Mouse (Mus musculus) heart, embryonic 10.5 days (tissue): ENCODE data around the gene Ppp6r3. TPM values are rescaled to one million over a fixed set of nuclear protein-coding genes. Genes with fewer than 3 reads are reported as not detected.
A peak's percentile ranks its signal among the peaks of the same experiment; 100 is the strongest.

Source experiments
- DNase-seq: peaks from one replicate; pipeline ENCODE4 v3.0.0-alpha.2; 2017; ENCODE audit warnings: low spot score
- H3K27ac ChIP-seq: fragments of 300-500 bp; sonication (generic); 2 replicates; pipeline ENCODE4 v1.5.1; 2016; ENCODE audit warnings: mild to moderate bottlenecking
- H3K27me3 ChIP-seq: fragments of 300-500 bp; sonication (generic); 2 replicates; pipeline ENCODE4 v1.6.1; 2016; ENCODE audit warnings: mild to moderate bottlenecking; ENCODE audit not compliant: poor library complexity, insufficient read depth, severe bottlenecking
- H3K36me3 ChIP-seq: fragments of 300-500 bp; sonication (generic); 2 replicates; pipeline ENCODE4 v1.6.1; 2016; ENCODE audit warnings: mild to moderate bottlenecking, moderate library complexity
- H3K4me1 ChIP-seq: fragments of 300-500 bp; sonication (generic); 2 replicates; pipeline ENCODE4 v1.6.1; 2016; ENCODE audit warnings: mild to moderate bottlenecking
- H3K4me3 ChIP-seq: fragments of 300-500 bp; sonication (generic); 2 replicates; pipeline ENCODE4 v1.5.1; 2016; ENCODE audit warnings: mild to moderate bottlenecking, moderate library complexity
- H3K9me3 ChIP-seq: fragments of 300-500 bp; sonication (generic); 2 replicates; pipeline ENCODE4 v1.6.1; 2016; ENCODE audit warnings: mild to moderate bottlenecking, moderate library complexity
- WGBS: fragments of 180-500 bp; shearing (Covaris S2); methylation state at CpG from one replicate; pipeline ENCODE4 v1.1.7; 2016; 5-methylcytosine and 5-hydroxymethylcytosine counted together
- polyA plus RNA-seq: library from polyadenylated mRNA; unstranded; fragments of >200 nt; fragmentation: Nextera tagmentation; extraction: Ambion mirVana; gene quantifications from 2 replicates; pipeline ENCODE4 v1.2.1, GENCODE M21; 2016

Gene Ppp6r3
- polyA plus RNA-seq, result 63.4 and 63.5 TPM in 2 replicates

DNA sequence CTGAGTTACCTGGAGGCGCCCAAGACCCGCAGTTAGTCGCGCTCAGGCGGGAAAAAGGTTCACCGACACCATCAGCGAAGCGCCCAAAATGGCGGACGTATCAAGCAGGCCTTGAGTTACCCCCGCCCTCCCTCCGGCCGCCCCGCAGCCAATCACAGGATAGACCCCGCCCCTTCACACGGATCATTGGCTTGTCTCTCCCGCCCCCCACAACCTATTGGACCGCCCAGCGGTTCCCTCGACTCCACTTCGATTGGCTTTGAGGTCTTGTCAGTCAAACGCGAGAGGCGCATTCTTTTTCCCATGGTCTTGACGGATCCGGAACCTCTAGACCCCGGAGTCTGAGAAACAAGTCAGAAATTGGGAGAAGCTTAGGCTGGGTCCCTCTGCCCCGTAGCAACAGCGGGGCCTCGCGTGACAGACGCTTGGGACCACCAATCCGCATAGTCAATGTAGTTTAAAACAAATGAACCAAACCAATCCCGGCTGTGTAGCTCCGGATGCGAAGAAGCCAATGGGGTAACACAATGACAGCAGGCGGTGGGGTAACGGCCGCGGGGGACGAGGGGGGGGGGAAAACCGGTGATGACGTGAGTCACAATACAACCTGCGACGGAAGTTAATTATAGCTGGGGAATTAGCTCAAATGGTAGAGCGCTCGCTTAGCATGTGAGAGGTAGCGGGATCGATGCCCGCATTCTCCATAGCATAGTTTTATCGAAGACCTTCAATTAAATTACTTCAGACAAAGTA is at the start of gene Ppp6r3:
TSS of gene Ppp6r3 (minus strand) at position 118 of the 753 bp plus-strand sequence.
- no peaks in the 10 kb centered on the region for H3K36me3 ChIP-seq
- peak within 1 kb of the TSS; percentile 99 for H3K27ac ChIP-seq
- H3K4me3 ChIP-seq, result peak within 1 kb of the TSS; percentile 93
- peaks cover 39% of the 10 kb centered on the region for H3K4me1 ChIP-seq
- peak; percentile 99 for DNase-seq
- no peaks in the 10 kb centered on the region for H3K9me3 ChIP-seq
- under 1% methylated on average over 51 of the region's 51 CpGs for WGBS
- no peaks in the 10 kb centered on the region for H3K27me3 ChIP-seq

DNA sequence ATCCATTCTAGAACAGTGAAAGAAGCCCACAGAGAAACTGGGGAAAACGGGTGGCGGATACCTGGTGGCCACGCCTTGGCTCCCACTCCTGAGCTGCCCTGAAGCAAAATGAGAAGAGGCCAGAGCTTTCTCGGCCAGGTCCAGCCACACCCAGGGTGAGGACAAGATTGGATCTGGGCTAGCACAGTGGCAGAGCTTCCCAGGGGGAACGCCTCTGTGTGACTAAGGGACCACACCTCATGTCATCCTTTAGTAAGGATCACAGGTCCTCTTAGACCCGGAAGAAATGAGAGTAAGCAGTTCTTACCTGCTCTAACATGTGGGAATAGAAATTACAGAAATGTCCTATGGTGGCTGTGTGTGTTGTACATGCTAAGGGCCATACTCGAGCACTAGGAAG is 49.6 kb upstream of the Ppp6r3 start:
- 84% methylated on average over 7 of the region's 7 CpGs for WGBS
- Histone ChIP-seq H3K27ac (no peak overlapping the region), H3K9me3 (peaks cover under 1% of the 10 kb centered on the region; the same call in 1 of the 2 replicates), H3K36me3 (peaks cover 83% of the 10 kb centered on the region), H3K4me3 (no peak overlapping the region), H3K27me3 (no peaks in the 10 kb centered on the region), H3K4me1 (no peaks in the 10 kb centered on the region)
- no peak for DNase-seq

DNA sequence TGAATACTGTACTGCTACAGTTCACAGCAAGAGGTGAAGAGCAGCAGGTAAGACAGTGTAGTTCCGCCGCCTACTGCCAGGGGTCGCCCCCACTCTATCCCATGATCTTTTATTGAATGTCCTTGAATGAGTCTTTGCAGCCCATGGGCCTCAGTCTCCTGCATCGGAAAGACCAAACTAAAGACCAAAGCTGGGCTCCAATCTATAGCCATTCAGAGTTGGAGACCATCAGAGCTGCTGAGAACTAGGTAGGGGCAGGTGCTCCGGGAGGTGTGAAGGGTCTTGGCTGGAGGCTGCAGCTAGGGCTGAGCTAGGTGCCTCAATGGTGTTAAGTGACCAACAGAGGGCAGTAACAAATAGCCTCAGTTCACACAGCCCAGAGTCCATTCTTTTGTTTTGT is 48.3 kb upstream of the Ppp6r3 start:
- Histone ChIP-seq H3K27ac (no peak overlapping the region), H3K36me3 (peaks cover 83% of the 10 kb centered on the region), H3K9me3 (peaks cover 6% of the 10 kb centered on the region; the same call in 1 of the 2 replicates), H3K27me3 (no peaks in the 10 kb centered on the region), H3K4me3 (no peak overlapping the region), H3K4me1 (no peaks in the 10 kb centered on the region)
- 65% methylated on average over 5 of the region's 5 CpGs for WGBS
- DNase-seq, result no peak

DNA sequence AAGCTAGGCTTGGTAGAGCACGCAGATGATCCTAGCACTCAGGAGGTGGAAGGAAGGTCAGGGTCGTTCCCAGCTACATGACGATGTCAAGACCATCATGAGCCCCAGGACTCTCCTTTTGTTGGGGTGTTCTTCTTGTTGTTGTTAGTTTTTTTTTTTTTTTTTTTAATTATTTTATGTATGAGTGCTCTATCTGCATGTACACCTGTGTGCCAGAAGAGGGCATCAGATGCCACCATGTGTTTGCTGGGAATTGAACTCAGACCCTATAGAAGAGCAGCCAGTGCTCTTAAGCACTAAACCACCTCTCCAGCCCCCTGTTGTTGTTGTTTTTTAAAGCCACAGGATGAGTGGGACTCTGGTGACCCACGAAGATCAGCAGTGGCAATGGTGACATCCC is 47.7 kb upstream of the Ppp6r3 start:
- peaks cover 83% of the 10 kb centered on the region for H3K36me3 ChIP-seq
- no peaks in the 10 kb centered on the region for H3K27me3 ChIP-seq
- H3K4me1 ChIP-seq, result no peaks in the 10 kb centered on the region
- DNase-seq, result no peak
- peaks cover 6% of the 10 kb centered on the region; the same call in 1 of the 2 replicates for H3K9me3 ChIP-seq
- H3K27ac ChIP-seq, result no peak overlapping the region
- no peak overlapping the region for H3K4me3 ChIP-seq
- WGBS, result 92% methylated on average over 4 of the region's 4 CpGs

DNA sequence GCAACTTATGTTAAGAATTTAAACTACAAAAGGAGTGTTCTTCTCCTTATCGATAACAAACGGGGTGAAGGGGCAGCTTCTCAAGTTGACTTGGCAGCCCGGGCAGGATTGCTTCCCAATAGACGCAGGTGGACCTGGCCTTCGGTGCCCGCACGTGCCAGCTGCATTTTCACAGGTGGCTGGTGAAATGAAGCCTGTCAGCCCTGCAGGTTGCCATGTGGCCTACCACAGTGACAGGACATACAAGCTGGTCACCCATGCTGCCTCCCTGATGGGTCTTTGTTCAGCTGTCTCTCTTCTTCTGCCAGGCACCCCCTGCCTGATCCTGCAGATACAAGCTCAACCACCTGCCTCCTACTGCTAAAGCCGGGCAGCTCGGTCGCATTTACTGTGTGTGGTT is 45.3 kb upstream of the Ppp6r3 start:
- 89% methylated on average over 10 of the region's 10 CpGs for WGBS
- peaks cover 74% of the 10 kb centered on the region for H3K36me3 ChIP-seq
- no peak for DNase-seq

DNA sequence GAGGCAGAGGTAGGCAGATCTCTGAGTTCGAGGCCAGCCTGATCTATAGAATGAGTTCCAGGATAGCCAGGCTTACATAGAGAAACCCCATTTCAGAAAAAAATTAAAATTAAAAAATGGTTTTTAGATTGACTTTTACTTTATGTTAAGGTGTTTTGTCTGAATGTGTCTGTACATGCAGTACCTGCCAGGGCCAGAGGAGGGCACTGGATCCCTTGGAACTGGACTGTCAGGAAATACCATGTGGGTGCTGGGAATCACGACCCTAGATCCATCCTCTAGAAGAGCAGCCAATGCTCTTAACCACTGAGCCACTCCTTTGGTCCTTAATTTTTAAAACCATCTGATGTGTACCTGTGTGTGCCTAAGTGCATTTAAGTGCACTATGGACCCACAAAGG is 43.8 kb upstream of the Ppp6r3 start:
- Histone ChIP-seq H3K9me3 (peaks cover 6% of the 10 kb centered on the region; the same call in 1 of the 2 replicates), H3K36me3 (peaks cover 85% of the 10 kb centered on the region), H3K4me3 (no peak overlapping the region), H3K4me1 (no peaks in the 10 kb centered on the region), H3K27ac (no peak overlapping the region), H3K27me3 (no peaks in the 10 kb centered on the region)
- 84% methylated on average over 2 of the region's 2 CpGs for WGBS
- no peak for DNase-seq

More for the DNA sequence above, 45.3 kb upstream of the Ppp6r3 start:
- Histone ChIP-seq H3K27me3 (no peaks in the 10 kb centered on the region), H3K9me3 (peaks cover 6% of the 10 kb centered on the region; the same call in 1 of the 2 replicates), H3K27ac (no peak overlapping the region), H3K4me1 (no peaks in the 10 kb centered on the region), H3K4me3 (no peak overlapping the region)

DNA sequence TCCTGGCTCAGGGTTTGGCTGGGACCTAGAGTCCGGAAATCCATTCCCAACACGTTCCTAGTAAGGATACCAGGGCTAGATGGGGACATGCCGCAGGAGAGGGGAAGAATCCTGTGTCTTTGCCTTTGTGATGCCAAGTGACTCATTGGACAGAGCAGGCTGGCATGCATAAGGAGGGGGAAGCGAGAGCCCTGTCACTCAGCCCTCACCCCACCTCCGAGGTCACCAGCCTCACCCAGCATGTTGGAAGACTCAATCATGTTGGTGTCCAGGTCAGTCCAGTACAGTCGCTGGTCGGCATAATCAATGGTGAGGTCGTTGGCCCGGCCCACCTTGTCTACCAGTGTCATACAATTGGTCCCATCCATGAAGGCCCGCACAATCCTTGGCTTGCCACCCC is 38.4 kb upstream of the Ppp6r3 start:
- Histone ChIP-seq H3K27me3 (no peaks in the 10 kb centered on the region), H3K36me3 (peaks cover 82% of the 10 kb centered on the region), H3K4me1 (peaks cover 11% of the 10 kb centered on the region), H3K9me3 (no peaks in the 10 kb centered on the region), H3K4me3 (no peak overlapping the region), H3K27ac (no peak overlapping the region)
- WGBS, result 89% methylated on average over 10 of the region's 10 CpGs
- DNase-seq, result no peak

DNA sequence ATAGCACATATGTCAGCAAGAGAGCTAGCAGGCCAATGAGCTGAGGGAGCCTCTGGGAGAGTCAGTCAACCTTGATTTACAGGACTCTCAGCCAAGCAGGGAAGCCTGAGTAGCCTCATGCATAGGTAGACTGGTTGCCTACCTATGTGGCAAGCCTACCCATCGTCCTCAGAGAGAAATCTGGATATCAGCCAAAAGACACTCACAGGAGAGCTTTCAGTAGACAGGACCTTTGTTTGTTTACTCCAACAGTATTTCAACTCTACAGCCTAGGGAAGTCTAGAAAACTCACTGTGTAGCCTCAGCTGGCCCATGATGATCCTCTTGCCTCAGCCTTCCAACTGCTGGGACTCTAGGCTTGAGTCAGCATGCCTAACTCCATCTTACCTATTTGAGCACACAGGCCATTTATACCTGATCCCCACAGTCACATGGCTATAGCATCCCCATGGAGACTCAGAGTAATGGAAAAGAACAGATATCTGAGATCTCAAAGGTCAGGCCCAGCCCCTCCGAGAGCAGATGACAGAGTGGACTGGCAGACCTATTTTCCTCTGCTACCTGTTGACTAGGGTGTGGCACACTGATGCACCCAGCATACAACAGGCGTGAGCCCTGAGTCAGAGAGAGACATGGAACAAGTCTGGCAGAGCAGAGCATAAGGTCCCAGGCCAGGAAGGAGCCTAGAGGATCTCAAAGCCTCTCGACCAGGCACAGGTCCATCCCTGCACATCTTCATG is 37.2 kb upstream of the Ppp6r3 start:
- no peaks in the 10 kb centered on the region for H3K9me3 ChIP-seq
- H3K4me1 ChIP-seq, result peaks cover 11% of the 10 kb centered on the region
- H3K27me3 ChIP-seq, result no peaks in the 10 kb centered on the region
- H3K36me3 ChIP-seq, result peaks cover 82% of the 10 kb centered on the region
- WGBS, result 85% methylated on average over 4 of the region's 4 CpGs
- H3K4me3 ChIP-seq, result no peak overlapping the region
- DNase-seq, result no peak
- no peak overlapping the region for H3K27ac ChIP-seq

DNA sequence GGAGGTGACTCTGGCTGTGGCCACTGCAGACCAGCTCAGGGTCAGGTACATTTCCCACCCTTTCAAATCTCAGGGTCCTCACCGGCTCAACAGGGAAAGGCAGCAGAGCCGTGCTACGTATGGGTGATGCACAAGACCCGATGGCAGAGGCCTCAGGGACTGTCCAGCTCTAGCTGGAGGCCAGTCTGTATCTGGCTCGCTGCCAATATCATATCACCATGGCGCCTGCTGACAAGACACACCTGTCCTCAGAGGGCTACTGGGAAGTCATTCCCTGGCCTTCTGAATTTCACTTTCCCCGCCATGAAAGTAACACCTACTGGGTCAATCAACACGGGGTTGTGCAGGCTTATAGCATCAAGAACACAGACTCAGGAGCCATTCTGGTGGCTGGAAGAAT is 36.2 kb upstream of the Ppp6r3 start:
- Histone ChIP-seq H3K4me3 (no peak overlapping the region), H3K27me3 (no peaks in the 10 kb centered on the region), H3K9me3 (no peaks in the 10 kb centered on the region), H3K4me1 (peaks cover 11% of the 10 kb centered on the region), H3K36me3 (peaks cover 75% of the 10 kb centered on the region), H3K27ac (no peak overlapping the region)
- WGBS, result 79% methylated on average over 8 of the region's 8 CpGs
- no peak for DNase-seq

DNA sequence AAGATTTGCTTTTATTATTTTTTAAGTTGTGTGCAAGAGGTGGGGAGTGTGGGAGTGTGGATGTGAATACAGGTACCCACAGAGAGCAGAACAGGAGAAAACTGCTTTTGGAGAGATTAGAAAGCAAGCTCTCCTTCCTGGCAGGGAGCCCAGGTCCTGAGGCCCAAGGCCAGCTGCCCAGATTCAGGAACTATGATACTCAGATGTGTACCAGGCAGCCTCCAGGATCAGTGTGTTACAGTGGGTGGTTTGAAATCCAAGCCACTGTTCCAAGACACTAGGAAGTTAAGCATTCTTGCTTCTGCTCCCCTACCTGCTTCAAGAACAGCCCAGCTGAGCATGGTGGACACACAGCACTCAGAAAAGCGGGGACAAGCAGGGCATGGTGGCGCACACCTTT is 35.3 kb upstream of the Ppp6r3 start:
- peaks cover 11% of the 10 kb centered on the region for H3K4me1 ChIP-seq
- no peaks in the 10 kb centered on the region for H3K9me3 ChIP-seq
- H3K27me3 ChIP-seq, result no peaks in the 10 kb centered on the region
- no peak overlapping the region for H3K27ac ChIP-seq
- H3K4me3 ChIP-seq, result no peak overlapping the region
- WGBS, result 92% methylated on average over 2 of the region's 2 CpGs
- peaks cover 77% of the 10 kb centered on the region for H3K36me3 ChIP-seq
- DNase-seq, result no peak

DNA sequence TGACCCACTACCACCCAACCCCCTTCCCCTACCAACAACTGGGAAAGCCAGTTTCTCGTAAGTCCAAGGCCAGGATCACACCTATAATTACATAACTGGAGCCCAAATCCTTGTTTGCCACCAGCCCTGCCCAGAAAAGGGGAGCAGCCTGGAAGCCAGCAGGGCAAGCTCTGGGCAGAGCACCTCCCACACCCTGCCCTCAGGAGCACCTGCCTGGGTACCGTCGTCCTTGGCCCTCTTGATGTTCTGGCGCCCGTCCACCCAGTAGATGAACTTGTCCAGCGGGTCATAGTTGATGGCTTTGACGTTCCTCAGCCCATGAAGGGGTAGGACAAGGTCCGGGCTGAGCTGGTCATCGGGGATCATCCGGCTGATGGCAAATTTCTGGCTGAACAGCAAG is 34.3 kb upstream of the Ppp6r3 start:
- H3K27ac ChIP-seq, result no peak overlapping the region
- H3K27me3 ChIP-seq, result no peaks in the 10 kb centered on the region
- H3K9me3 ChIP-seq, result no peaks in the 10 kb centered on the region
- peaks cover 77% of the 10 kb centered on the region for H3K36me3 ChIP-seq
- WGBS, result 89% methylated on average over 10 of the region's 10 CpGs
- H3K4me1 ChIP-seq, result peaks cover 11% of the 10 kb centered on the region
- no peak for DNase-seq
- no peak overlapping the region for H3K4me3 ChIP-seq

DNA sequence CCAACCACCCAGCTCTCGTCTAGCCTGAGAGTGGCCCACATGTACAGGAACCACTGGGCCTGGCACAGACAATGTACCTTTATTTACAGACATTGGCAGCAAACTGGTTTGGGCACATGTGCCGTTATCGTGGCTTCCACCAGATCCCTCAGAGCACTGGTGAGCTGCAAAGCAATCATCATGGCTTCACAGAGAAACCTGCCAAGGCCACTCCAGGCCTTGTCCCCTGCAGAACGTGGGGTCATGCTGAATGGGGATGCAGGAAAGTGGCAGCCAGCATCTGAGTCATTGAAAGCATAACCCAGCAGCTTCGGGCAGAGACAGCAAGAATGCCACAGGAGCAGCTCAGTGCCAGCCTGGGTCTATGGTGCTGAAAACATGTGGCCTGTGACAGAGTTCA is 18.8 kb upstream of the Ppp6r3 start:
- Histone ChIP-seq H3K9me3 (no peaks in the 10 kb centered on the region), H3K4me3 (no peak overlapping the region), H3K27ac (no peak overlapping the region), H3K27me3 (no peaks in the 10 kb centered on the region), H3K36me3 (peaks cover 92% of the 10 kb centered on the region), H3K4me1 (peaks cover 10% of the 10 kb centered on the region; the same call in 1 of the 2 replicates)
- DNase-seq, result no peak
- 91% methylated on average over 5 of the region's 5 CpGs for WGBS

DNA sequence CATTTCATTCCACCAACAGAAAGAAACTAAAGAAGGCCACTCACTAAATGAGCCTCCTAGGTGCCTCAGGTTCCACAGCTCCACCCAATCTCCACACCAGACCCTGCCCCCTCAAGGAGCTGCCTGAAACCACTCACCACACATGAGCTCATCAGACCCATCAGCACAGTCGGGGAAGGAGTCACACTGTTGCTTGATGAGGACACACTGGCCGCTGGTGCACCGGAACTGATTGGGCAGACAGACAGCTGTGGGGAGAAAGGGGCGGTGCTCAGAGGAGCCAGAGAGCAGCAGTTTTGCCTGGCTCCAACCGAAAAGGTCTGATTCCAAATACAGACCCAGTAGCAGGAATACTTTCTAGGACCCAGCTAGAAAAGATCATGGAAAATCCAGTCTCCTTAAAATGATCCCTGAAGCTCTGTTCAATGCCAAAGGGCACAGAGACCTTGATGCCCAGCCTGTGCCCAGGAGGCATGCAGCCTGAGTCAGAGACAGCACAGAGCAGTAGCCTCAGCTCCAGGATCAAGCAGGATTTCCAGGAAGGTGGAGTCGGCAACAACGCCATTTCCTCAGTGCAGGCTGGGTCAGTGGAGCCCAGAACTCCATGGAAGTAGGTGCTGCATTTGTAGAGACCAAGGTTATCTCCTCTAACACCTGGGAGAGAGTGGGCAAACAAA is 18.0 kb upstream of the Ppp6r3 start:
- no peak overlapping the region for H3K27ac ChIP-seq
- H3K36me3 ChIP-seq, result peaks cover 85% of the 10 kb centered on the region
- no peak overlapping the region for H3K4me3 ChIP-seq
- no peaks in the 10 kb centered on the region for H3K9me3 ChIP-seq
- H3K27me3 ChIP-seq, result no peaks in the 10 kb centered on the region
- 78% methylated on average over 7 of the region's 7 CpGs for WGBS
- no peak for DNase-seq
- H3K4me1 ChIP-seq, result peaks cover 11% of the 10 kb centered on the region; the same call in 1 of the 2 replicates
